Mouse (Mus musculus) forebrain, embryonic 11.5 days (tissue): ENCODE measurements around the gene Vav3. TPM values are rescaled to one million over a fixed set of nuclear protein-coding genes. Genes with fewer than 3 reads are reported as not detected.

Experiments used
- ATAC-seq: fragments of 200-750 bp; cut with Nextera tagmentation; replicated peaks from 2 replicates; pipeline ENCODE4 v1.8.0; 2017; ENCODE audit warnings: moderate TSS enrichment; ENCODE audit not compliant: low FRiP score
- DNase-seq: peaks from one replicate; pipeline ENCODE4 v3.0.0-alpha.2; 2017; ENCODE audit warnings: low spot score
- H3K27ac ChIP-seq: fragments of 300-500 bp; sonication (generic); 2 replicates; pipeline ENCODE4 v1.5.1; 2014; ENCODE audit warnings: low read depth, low read length
- H3K27me3 ChIP-seq: fragments of 300-500 bp; sonication (generic); 2 replicates; pipeline ENCODE4 v1.6.1; 2014; ENCODE audit warnings: mild to moderate bottlenecking, low read length, mixed read lengths; ENCODE audit not compliant: control insufficient read depth, insufficient read depth
- H3K36me3 ChIP-seq: fragments of 300-500 bp; sonication (generic); 2 replicates; pipeline ENCODE4 v1.6.1; 2014; ENCODE audit warnings: mild to moderate bottlenecking, low read length, moderate library complexity, mixed read lengths; ENCODE audit not compliant: control insufficient read depth, insufficient read depth
- H3K4me1 ChIP-seq: fragments of 300-500 bp; sonication (generic); replicated peaks from 2 replicates; pipeline ENCODE4 v1.6.1; 2014; ENCODE audit warnings: low read length, mixed read lengths; ENCODE audit not compliant: control insufficient read depth, insufficient read depth
- H3K4me2 ChIP-seq: fragments of 300-500 bp; sonication (generic); 2 replicates; pipeline ENCODE4 v1.6.1; 2014; ENCODE audit warnings: low read depth, mild to moderate bottlenecking, low read length, moderate library complexity, mixed read lengths; ENCODE audit not compliant: severe bottlenecking
- H3K4me3 ChIP-seq: fragments of 300-500 bp; sonication (generic); 2 replicates; pipeline ENCODE4 v1.5.1; 2014; ENCODE audit warnings: low read depth, low read length
- H3K9ac ChIP-seq: fragments of 300-500 bp; sonication (generic); 2 replicates; pipeline ENCODE4 v1.6.1; 2014; ENCODE audit warnings: low read length
- H3K9me3 ChIP-seq: fragments of 300-500 bp; sonication (generic); 2 replicates; pipeline ENCODE4 v1.6.1; 2016; ENCODE audit warnings: low read length, mixed read lengths; ENCODE audit not compliant: control insufficient read depth
- WGBS: fragments of 180-500 bp; shearing (Covaris S2); extraction: QIAGEN DNeasy Blood & Tissue Kit; methylation state at CpG from one replicate; pipeline ENCODE4 v1.1.7; 2014; 5-methylcytosine and 5-hydroxymethylcytosine counted together
- polyA plus RNA-seq: library from polyadenylated mRNA; unstranded; fragments of >200 nt; fragmentation: Nextera tagmentation; extraction: Ambion mirVana; gene quantifications from 2 replicates; pipeline ENCODE4 v1.2.1, GENCODE M21; 2014

The Vav3 gene
- polyA plus RNA-seq, 1 experiment from 2014 or later: 9.2 TPM

DNA sequence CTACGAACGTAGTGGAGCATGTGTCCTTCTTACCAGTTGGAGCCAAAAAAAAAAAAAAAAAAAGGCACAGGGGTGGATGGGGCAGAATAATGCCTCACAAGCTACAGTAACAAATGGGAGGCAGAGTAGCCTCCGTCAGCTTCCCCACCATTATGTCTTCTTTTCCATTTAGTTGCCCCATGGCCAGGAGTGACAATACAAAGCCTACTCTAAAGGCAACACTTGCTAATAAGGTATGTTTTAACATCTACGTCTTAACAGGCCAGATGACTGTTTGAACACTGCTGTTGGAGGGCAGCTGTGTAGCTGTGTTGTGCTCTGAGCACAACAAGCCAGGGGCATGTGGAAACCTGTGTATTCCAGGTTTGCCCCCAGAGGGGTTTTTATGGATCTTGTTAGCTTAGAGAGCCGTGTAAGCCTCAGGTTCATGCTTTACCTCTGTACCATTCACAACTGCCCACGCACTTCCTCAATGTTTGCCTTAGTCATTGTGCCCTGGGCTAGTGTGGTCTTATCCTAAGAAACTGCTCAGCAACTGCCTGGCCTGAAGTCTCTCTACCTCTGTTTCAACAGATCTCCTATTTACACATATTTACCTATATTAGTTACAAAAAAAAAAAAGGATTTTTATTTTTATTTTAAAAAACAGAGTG is 29.2 kb upstream of the Vav3 start:
- no peak overlapping the region for H3K4me3 ChIP-seq
- WGBS: 83% methylated on average over 6 of the region's 6 CpGs
- no peaks in the 10 kb centered on the region for H3K27me3 ChIP-seq
- ATAC-seq: no peak
- H3K4me2 ChIP-seq: no peak overlapping the region
- H3K27ac ChIP-seq: no peak overlapping the region
- DNase-seq: no peak
- no peak overlapping the region for H3K9ac ChIP-seq
- H3K4me1 ChIP-seq: no peaks in the 10 kb centered on the region
- H3K36me3 ChIP-seq: no peaks in the 10 kb centered on the region
- H3K9me3 ChIP-seq: no peaks in the 10 kb centered on the region

GRCm38 (mm10) chr3:109311875-109312274 is 28.6 kb upstream of the Vav3 start:
- no peak overlapping the region for H3K4me3 ChIP-seq
- 77% methylated on average over 3 of the region's 3 CpGs for WGBS
- no peak overlapping the region for H3K9ac ChIP-seq
- H3K4me2 ChIP-seq: no peak overlapping the region
- DNase-seq: no peak
- H3K36me3 ChIP-seq: no peaks in the 10 kb centered on the region
- no peaks in the 10 kb centered on the region for H3K4me1 ChIP-seq
- H3K27me3 ChIP-seq: no peaks in the 10 kb centered on the region
- no peak overlapping the region for H3K27ac ChIP-seq
- no peaks in the 10 kb centered on the region for H3K9me3 ChIP-seq
- ATAC-seq: no peak

DNA sequence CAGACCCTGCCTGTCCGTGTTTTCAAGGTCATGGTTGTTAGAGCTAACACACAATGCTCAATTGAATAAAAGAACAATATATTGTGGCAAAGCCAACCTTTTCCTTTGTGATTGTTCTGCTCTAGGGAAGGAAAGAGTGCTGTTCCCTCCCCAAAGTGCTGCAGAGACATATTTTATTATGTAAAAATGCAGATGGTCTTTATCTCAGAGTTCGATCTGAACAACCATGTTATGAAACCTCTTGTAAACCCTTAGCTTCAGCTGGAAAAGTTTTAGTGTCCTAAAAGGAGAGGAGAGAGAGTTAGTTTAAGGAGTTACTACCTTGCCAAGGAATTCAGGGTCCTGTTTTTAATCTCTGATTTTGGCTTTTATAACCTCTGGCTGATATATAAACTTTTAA is 27.0 kb upstream of the Vav3 start:
- ATAC-seq (no peak), DNase-seq (no peak)
- Histone ChIP-seq H3K27ac (no peak overlapping the region), H3K4me1 (no peaks in the 10 kb centered on the region), H3K9me3 (no peaks in the 10 kb centered on the region), H3K27me3 (no peaks in the 10 kb centered on the region), H3K4me3 (no peak overlapping the region), H3K4me2 (no peak overlapping the region), H3K9ac (no peak overlapping the region), H3K36me3 (no peaks in the 10 kb centered on the region)
- 67% methylated on average over 2 of the region's 2 CpGs for WGBS

GRCm38 (mm10) chr3:109322225-109322624 is 18.2 kb upstream of the Vav3 start:
- no peak overlapping the region for H3K27ac ChIP-seq

DNA sequence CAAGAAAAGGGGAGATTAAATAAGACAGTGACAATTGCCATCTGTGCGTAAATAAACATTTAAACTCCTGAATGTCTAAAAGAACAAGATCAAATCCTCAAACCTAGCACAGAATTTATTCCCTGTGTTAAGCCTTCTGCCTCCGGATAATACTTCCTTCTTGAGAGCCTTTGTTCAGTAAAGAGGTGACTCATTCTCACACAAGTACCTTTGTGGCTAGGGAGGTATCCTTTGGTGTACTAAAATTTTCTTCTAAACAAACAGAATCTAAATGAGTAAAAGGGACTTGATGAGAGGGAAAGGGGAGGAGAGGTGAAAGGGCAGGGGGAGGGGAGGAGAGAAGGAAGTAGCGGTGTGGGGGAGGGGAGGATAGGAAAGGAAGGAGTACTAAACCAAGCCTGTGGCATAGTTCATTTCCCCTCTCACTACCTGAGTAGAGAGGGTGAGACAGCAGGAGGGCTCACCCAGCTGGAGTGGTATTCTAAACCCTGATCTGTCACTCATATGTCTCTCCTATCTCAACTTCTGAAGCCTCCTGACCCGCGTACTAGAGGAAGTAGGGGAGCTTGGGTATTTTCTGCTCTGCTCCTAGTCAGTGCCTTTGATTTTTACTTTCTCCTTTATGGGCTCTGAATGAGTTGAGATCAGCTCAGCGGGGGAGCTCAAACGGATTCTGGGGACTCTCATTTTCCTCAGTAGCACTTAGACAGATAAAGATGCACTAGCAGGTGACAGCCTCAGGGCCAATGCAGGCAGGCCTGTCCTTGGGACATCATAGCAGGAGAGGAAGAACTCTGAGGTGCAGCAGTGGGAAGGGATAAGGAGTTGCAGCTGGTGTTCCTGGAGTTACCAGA is 16.8 kb upstream of the Vav3 start:
- ATAC-seq: no peak
- no peak overlapping the region for H3K27ac ChIP-seq
- DNase-seq: no peak
- no peaks in the 10 kb centered on the region for H3K27me3 ChIP-seq
- H3K9me3 ChIP-seq: no peaks in the 10 kb centered on the region
- H3K4me3 ChIP-seq: no peak overlapping the region
- H3K36me3 ChIP-seq: no peaks in the 10 kb centered on the region
- no peak overlapping the region for H3K4me2 ChIP-seq
- no peak overlapping the region for H3K9ac ChIP-seq
- WGBS: 66% methylated on average over 7 of the region's 7 CpGs
- no peaks in the 10 kb centered on the region for H3K4me1 ChIP-seq

More at GRCm38 (mm10) chr3:109322225-109322624, 18.2 kb upstream of the Vav3 start:
- no peaks in the 10 kb centered on the region for H3K4me1 ChIP-seq
- no peak for DNase-seq
- H3K4me2 ChIP-seq: no peak overlapping the region
- no peak overlapping the region for H3K9ac ChIP-seq
- H3K27me3 ChIP-seq: no peaks in the 10 kb centered on the region
- no peaks in the 10 kb centered on the region for H3K9me3 ChIP-seq
- ATAC-seq: no peak
- H3K4me3 ChIP-seq: no peak overlapping the region
- H3K36me3 ChIP-seq: no peaks in the 10 kb centered on the region

GRCm38 (mm10) chr3:109327128-109327527 is 13.3 kb upstream of the Vav3 start:
- Histone ChIP-seq H3K4me1 (no peaks in the 10 kb centered on the region), H3K9me3 (no peaks in the 10 kb centered on the region), H3K9ac (no peak overlapping the region), H3K4me2 (no peak overlapping the region), H3K36me3 (no peaks in the 10 kb centered on the region), H3K27me3 (no peaks in the 10 kb centered on the region), H3K27ac (no peak overlapping the region), H3K4me3 (no peak overlapping the region)
- ATAC-seq (no peak), DNase-seq (no peak)
- WGBS: 72% methylated on average over 3 of the region's 3 CpGs

GRCm38 (mm10) chr3:109332755-109333154 is 7.7 kb upstream of the Vav3 start:
- Histone ChIP-seq H3K9ac (no peak overlapping the region), H3K4me1 (0 out of 2 replicates have a peak, but pooled peaks cover 2% of the 10 kb centered on the region), H3K27ac (no peak overlapping the region), H3K9me3 (no peaks in the 10 kb centered on the region), H3K4me3 (no peak overlapping the region), H3K4me2 (no peak overlapping the region), H3K36me3 (no peaks in the 10 kb centered on the region), H3K27me3 (no peaks in the 10 kb centered on the region)
- DNase-seq (no peak), ATAC-seq (no peak)
- WGBS: 34% methylated on average over 5 of the region's 5 CpGs

DNA sequence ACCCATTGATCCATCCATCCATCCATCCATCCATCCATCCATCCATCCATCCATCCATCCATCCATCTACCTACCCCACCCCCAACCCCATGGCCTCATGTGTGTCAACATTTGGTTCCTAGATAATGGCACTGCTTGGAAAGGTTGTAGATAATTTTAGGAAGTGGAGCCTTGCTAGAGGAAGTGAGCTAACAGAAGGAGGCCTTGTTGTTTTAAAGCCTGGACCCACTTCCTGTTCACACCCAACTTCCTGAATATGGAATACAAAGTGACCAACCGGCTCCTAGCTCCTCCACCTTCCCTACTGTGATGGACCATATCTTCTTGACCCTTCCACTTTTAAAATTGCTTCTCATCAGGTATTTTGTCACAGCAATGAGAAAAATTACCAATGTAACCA is 5.0 kb upstream of the Vav3 start:
- H3K27me3 ChIP-seq: no peaks in the 10 kb centered on the region
- no peak overlapping the region for H3K4me3 ChIP-seq
- 95% methylated on average over 1 of the region's 1 CpGs for WGBS
- H3K9me3 ChIP-seq: no peaks in the 10 kb centered on the region
- ATAC-seq (no peak), DNase-seq (no peak)
- H3K9ac ChIP-seq: no peak overlapping the region
- H3K36me3 ChIP-seq: no peaks in the 10 kb centered on the region
- H3K27ac ChIP-seq: no peak overlapping the region
- H3K4me1 ChIP-seq: 0 out of 2 replicates have a peak, but pooled peaks cover 2% of the 10 kb centered on the region
- no peak overlapping the region for H3K4me2 ChIP-seq
